Mouse (Mus musculus): ENCODE measurements around the gene Zfp672. TPM values are rescaled to one million over a fixed set of nuclear protein-coding genes. Genes with fewer than 3 reads are reported as not detected.

Gene Zfp672
- total and polyA plus RNA-seq, 2 experiments from 2014 or later = 41.2 to 41.7 TPM

DNA sequence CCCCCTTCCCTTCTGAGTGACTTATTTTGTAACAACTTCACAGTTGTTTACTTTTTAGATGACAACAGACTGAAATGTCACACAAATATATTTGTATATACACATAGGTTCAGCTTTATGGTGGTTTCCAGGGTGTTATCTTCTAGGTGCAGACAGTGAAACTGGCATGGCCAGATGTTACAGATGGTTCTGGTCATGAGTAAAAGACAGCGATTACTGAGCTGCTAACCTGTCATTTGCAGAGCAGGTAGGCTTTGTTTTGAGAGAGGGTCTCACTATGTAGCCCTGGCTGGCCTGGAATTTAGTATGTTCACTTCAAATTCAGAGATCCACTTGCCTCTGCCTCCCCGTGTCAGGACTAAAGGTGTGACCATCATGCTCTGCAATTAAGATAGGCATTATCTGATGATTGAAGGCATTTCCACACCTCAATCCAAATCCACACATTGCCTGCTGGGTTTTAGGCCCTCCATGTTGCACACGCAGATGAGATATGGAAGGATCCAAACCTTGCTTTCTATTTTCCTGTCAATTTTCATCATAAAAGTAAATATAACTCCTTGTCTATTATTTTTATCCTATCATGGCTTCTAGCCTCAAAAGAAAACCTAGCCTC lies 5.4 kb downstream of the Zfp672 start:
- H3K4me1 ChIP-seq (ENCODE audit: insufficient read depth) = peaks cover 21% of the 10 kb centered on the region
- no peaks in the 10 kb centered on the region for H3K27me3 ChIP-seq (ENCODE audit: insufficient read depth, low read length)
- H3K27ac ChIP-seq (ENCODE audit: low read depth, low read length) = no peak overlapping the region
- WGBS = 89% methylated on average over 3 of the region's 3 CpGs
- H3K36me3 ChIP-seq (ENCODE audit: insufficient read depth) = 0 out of 2 replicates have a peak, but pooled peaks cover 3% of the 10 kb centered on the region
- no peaks in the 10 kb centered on the region for H3K9me3 ChIP-seq (ENCODE audit: low read length)
- H3K4me3 ChIP-seq (ENCODE audit: low read depth, low read length) = no peak overlapping the region
- no peak overlapping the region for H3K9ac ChIP-seq
- ATAC-seq (no peak), DNase-seq (no peak)
- no peak for TF ChIP-seq CTCF (IDR thresholded peaks at IDR 0.05; ENCODE audit: low read depth)
- no peak overlapping the region for H3K4me2 ChIP-seq (ENCODE audit: low read depth)

DNA sequence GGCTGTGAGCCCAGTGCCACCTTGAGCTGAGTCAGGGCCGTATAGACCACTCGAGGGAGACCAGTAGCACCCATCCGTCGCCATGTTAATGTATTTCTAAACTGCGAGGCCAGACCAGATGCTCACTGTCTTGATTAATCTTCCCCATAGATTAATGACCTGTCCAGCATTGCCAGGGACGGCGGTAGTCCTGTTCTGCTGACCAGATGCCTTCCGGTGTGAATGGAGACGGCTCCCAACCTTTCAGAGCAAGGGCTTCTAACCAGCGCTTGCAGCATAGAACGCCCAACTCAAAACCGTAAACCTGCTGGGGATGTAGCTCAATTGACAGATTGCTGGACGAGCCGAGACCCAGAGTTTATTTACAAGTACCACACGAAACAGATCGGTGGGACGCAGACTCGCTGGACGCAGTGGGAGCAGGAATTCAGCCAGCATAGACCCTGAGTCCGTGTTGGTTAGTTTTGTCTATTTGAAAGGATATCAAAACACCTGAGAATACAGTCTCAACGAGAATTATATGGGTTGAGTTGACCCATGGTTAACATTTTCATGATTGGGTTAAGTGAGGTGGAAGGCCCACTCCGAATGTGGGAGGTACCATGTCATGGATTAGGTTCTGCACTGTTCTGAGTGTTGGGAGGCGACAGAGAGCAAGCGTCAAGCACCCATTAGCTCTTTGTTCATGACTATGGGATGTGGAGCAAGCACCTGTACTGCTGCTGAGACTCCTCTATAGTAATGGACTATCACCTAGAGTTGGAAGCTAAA lies 6.4 kb downstream of the Zfp672 start:
- ATAC-seq (peak; percentile 13), DNase-seq (no peak)
- peaks cover 8% of the 10 kb centered on the region for H3K36me3 ChIP-seq (ENCODE audit: insufficient read depth)
- H3K9me3 ChIP-seq (ENCODE audit: low read length) = no peaks in the 10 kb centered on the region
- H3K27ac ChIP-seq (ENCODE audit: low read depth, low read length) = peak overlapping the region; percentile 95
- 13% methylated on average over 24 of the region's 24 CpGs for whole genome bisulfite sequencing
- H3K27me3 ChIP-seq (ENCODE audit: insufficient read depth, low read length) = no peaks in the 10 kb centered on the region
- H3K4me3 ChIP-seq (ENCODE audit: low read depth, low read length) = peak overlapping the region; percentile 94
- no peak for TF ChIP-seq CTCF (IDR thresholded peaks at IDR 0.05; ENCODE audit: low read depth)
- peaks cover 13% of the 10 kb centered on the region for H3K4me1 ChIP-seq (ENCODE audit: insufficient read depth)
- H3K4me2 ChIP-seq (ENCODE audit: low read depth) = peak overlapping the region; percentile 96
- H3K9ac ChIP-seq = peak overlapping the region; percentile 95

DNA sequence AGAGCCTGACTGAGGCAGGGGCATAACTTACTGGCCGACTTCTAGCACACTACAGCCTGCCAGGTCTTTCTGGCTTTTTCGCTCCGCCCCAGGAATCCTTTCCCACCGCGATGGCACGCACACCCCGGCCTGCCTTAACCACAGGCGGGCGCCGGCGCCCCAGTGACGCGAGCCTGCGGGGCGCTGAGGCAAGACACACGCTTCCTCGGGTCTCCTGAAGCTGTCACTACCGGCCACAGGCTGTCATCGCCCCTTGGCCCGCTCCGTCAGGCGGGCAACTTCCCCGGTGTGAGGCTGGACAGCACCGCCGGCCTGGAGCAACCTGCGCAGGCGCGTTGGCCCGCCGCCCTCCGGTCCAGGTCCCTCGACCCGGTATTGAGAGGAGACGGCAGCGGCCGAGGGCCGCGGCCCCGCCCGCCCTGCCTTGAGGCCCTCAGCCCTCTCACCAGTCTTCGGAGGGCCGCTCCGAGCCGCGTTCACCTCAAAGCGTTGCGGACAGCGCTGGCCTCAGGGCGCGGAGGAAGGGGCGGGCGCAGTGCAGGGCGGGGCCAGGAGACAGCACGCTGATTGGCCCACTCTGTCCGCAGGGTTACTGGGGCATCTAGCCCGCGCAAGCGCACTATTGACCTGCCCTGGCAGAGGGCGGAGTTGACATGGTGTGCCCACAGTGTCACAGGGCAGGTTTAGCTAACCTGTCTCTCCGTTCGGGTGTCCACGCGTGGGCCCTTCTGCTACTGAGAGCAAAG lies 7.1 kb downstream of the Zfp672 start:
- peak overlapping the region; percentile 95 for H3K9ac ChIP-seq
- peaks cover 10% of the 10 kb centered on the region for H3K36me3 ChIP-seq (ENCODE audit: insufficient read depth)
- no peaks in the 10 kb centered on the region for H3K9me3 ChIP-seq (ENCODE audit: low read length)
- peaks cover 13% of the 10 kb centered on the region for H3K4me1 ChIP-seq (ENCODE audit: insufficient read depth)
- 2% methylated on average over 63 of the region's 63 CpGs for WGBS
- peak overlapping the region; percentile 94 for H3K4me3 ChIP-seq (ENCODE audit: low read depth, low read length)
- H3K27ac ChIP-seq (ENCODE audit: low read depth, low read length) = peak overlapping the region; percentile 95
- TF ChIP-seq CTCF (IDR thresholded peaks at IDR 0.05; ENCODE audit: low read depth) = peak; percentile 27; the same call in 1 of the 2 replicates
- peak overlapping the region; percentile 96 for H3K4me2 ChIP-seq (ENCODE audit: low read depth)
- peak; percentile 99 for ATAC-seq
- no peaks in the 10 kb centered on the region for H3K27me3 ChIP-seq (ENCODE audit: insufficient read depth, low read length)
- peak; percentile 96 for DNase-seq

DNA sequence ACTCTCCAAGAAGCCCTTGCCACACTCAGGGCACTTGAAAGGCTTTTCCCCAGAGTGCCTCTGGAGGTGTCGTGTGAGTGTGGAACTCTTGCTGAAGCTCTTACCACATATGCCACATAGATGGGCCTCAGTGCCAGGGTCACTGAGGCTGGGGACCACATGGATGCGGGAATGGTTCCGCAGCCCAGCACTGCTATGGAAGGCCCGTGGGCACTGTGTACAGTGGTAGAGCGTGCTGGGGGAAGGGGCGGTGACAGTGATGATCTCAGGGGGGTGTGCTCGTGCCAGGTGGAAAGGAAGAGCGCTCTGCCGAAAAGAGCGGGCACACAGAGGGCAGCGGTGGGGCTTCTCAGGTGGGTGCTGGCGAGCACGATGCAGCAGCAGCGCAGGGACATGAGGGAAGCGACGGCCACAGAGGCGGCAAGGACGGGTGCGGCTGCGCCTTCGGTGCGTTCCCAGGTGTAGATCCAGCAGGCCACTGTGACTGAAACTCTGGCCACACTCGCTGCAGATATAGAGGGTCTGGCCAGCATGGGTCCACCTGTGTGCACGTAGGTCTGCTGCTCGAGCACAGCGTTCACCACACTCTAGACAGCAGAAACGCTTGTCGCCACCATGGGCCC lies 13.3 kb downstream of the Zfp672 start:
- H3K4me2 ChIP-seq (ENCODE audit: low read depth) = no peak overlapping the region
- 73% methylated on average over 28 of the region's 28 CpGs for WGBS
- ATAC-seq = peak; percentile 37; the same call in 1 of the 2 replicates
- no peak for TF ChIP-seq CTCF (IDR thresholded peaks at IDR 0.05; ENCODE audit: low read depth)
- H3K27ac ChIP-seq (ENCODE audit: low read depth, low read length) = no peak overlapping the region
- H3K36me3 ChIP-seq (ENCODE audit: insufficient read depth) = peaks cover 35% of the 10 kb centered on the region
- no peak overlapping the region for H3K9ac ChIP-seq
- no peaks in the 10 kb centered on the region for H3K27me3 ChIP-seq (ENCODE audit: insufficient read depth, low read length)
- no peak overlapping the region for H3K4me3 ChIP-seq (ENCODE audit: low read depth, low read length)
- H3K4me1 ChIP-seq (ENCODE audit: insufficient read depth) = no peaks in the 10 kb centered on the region
- no peak for DNase-seq
- no peaks in the 10 kb centered on the region for H3K9me3 ChIP-seq (ENCODE audit: low read length)

DNA sequence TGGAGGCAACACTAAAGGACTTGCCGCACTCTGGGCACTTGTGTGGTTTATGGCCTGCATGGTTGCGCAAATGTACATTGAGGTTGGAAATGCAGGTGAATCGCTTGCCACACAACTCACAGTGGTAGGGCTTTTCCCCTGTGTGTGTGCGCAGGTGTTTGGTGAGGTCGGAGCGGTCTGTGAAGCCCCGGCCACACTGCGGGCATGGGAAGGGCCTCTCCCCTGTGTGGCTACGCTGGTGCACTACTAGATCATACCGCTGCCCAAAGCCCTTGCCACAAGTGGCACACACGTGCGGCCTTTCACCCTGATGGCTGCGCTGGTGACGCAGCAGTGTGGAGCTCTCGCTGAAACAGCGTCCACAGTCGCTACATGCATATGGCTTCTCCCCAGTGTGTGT lies 13.8 kb downstream of the Zfp672 start:
- Histone ChIP-seq H3K36me3 (ENCODE audit: insufficient read depth) (peaks cover 39% of the 10 kb centered on the region), H3K9ac (no peak overlapping the region), H3K27me3 (ENCODE audit: insufficient read depth, low read length) (no peaks in the 10 kb centered on the region), H3K4me1 (ENCODE audit: insufficient read depth) (no peaks in the 10 kb centered on the region), H3K9me3 (ENCODE audit: low read length) (no peaks in the 10 kb centered on the region), H3K27ac (ENCODE audit: low read depth, low read length) (no peak overlapping the region), H3K4me2 (ENCODE audit: low read depth) (no peak overlapping the region), H3K4me3 (ENCODE audit: low read depth, low read length) (no peak overlapping the region)
- TF ChIP-seq CTCF (IDR thresholded peaks at IDR 0.05; ENCODE audit: low read depth) = no peak
- 84% methylated on average over 17 of the region's 17 CpGs for WGBS
- DNase-seq (no peak), ATAC-seq (no peak)

DNA sequence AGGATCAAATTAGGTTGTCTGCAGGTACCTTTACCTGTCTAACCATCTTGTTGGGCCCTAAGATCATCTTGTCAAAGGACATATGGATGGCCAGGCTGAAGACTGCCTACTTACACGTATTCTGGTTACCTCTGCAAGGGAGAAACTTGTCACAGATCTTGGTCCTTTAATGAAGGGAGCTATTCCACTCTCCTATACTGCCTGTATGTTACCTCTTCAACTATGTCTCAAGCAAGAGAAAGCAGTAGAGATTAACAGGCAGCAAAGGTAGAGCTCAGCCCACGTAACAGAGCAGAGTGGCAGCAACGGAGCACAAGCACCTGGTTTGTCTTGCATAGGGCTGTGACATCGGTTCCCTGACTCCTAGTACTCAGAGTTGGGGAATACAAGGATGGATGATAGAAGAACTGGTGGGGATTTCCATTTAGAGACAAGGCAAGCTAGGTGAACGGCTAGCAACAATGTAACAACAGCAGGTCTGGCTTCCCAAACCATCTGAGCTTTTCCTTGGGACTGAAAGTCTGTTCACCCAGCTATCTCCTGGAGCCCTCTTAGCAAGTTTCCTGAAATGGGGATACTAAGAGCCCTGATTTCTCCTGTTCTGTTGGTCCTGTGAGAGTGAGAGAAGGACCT lies 14.5 kb downstream of the Zfp672 start:
- no peaks in the 10 kb centered on the region for H3K9me3 ChIP-seq (ENCODE audit: low read length)
- 95% methylated on average over 5 of the region's 5 CpGs for WGBS
- no peak overlapping the region for H3K4me2 ChIP-seq (ENCODE audit: low read depth)
- ATAC-seq (no peak), DNase-seq (no peak)
- no peak overlapping the region for H3K9ac ChIP-seq
- TF ChIP-seq CTCF (IDR thresholded peaks at IDR 0.05; ENCODE audit: low read depth) = no peak
- peaks cover 41% of the 10 kb centered on the region for H3K36me3 ChIP-seq (ENCODE audit: insufficient read depth)
- H3K4me1 ChIP-seq (ENCODE audit: insufficient read depth) = no peaks in the 10 kb centered on the region
- no peak overlapping the region for H3K4me3 ChIP-seq (ENCODE audit: low read depth, low read length)
- no peaks in the 10 kb centered on the region for H3K27me3 ChIP-seq (ENCODE audit: insufficient read depth, low read length)
- H3K27ac ChIP-seq (ENCODE audit: low read depth, low read length) = no peak overlapping the region

Data from forebrain, postnatal 0 days (tissue).